Mouse (Mus musculus): ENCODE measurements at regions not wholly inside any gene's neighbourhood (a gene's known extent, or its start where the extent isn't known, plus 50 kb on each side); places are given as distances from the start of the nearest gene placed in this dataset.
A peak's percentile ranks its signal among the peaks of the same experiment; 100 is the strongest.

GRCm38 (mm10) chr10:83963232-83963760 lies 240.6 kb downstream of the 1500009L16Rik start:
- DNase-seq (ENCODE audit: low read depth, low spot score): no peak

GRCm38 (mm10) chr10:83963779-83964643 lies 241.3 kb downstream of the 1500009L16Rik start:
- peak; percentile 29 for DNase-seq (ENCODE audit: low read depth, low spot score)

GRCm38 (mm10) chr10:83964838-83965237 lies 242.2 kb downstream of the 1500009L16Rik start:
- no peak for DNase-seq (ENCODE audit: low read depth, low spot score)

GRCm38 (mm10) chr10:83970501-83970900 lies 247.8 kb downstream of the 1500009L16Rik start:
- DNase-seq (ENCODE audit: low read depth, low spot score): no peak

- DNase-seq (ENCODE audit: low read depth, low spot score): no peak
Measured at GRCm38 (mm10) chr10:83974548-83974947, 251.9 kb downstream of the 1500009L16Rik start.

GRCm38 (mm10) chr10:83976548-83976947 lies 253.9 kb downstream of the 1500009L16Rik start:
- no peak for DNase-seq (ENCODE audit: low read depth, low spot score)

GRCm38 (mm10) chr10:83979930-83980329 lies 257.3 kb downstream of the 1500009L16Rik start:
- DNase-seq (ENCODE audit: low read depth, low spot score): no peak

- no peak for DNase-seq (ENCODE audit: low read depth, low spot score)
Measured at GRCm38 (mm10) chr10:83984697-83985415, 262.2 kb downstream of the 1500009L16Rik start.

GRCm38 (mm10) chr10:83992577-83993305 lies 270.1 kb downstream of the 1500009L16Rik start:
- DNase-seq (ENCODE audit: low read depth, low spot score): peak; percentile 33

- no peak for DNase-seq (ENCODE audit: low read depth, low spot score)
Measured at GRCm38 (mm10) chr10:83995026-83995600, 272.4 kb downstream of the 1500009L16Rik start.

- DNase-seq (ENCODE audit: low read depth, low spot score): no peak
Measured at GRCm38 (mm10) chr10:83995913-83996312, 273.2 kb downstream of the 1500009L16Rik start.

- DNase-seq (ENCODE audit: low read depth, low spot score): no peak
Measured at GRCm38 (mm10) chr10:83996489-83996888, 273.8 kb downstream of the 1500009L16Rik start.

- DNase-seq (ENCODE audit: low read depth, low spot score): no peak
Measured at GRCm38 (mm10) chr10:84000436-84001208, 278.0 kb downstream of the 1500009L16Rik start.

GRCm38 (mm10) chr10:84002744-84003143 lies 280.1 kb downstream of the 1500009L16Rik start:
- DNase-seq (ENCODE audit: low read depth, low spot score): no peak

GRCm38 (mm10) chr10:84003601-84004149 lies 281.0 kb downstream of the 1500009L16Rik start:
- no peak for DNase-seq (ENCODE audit: low read depth, low spot score)

- DNase-seq (ENCODE audit: low read depth, low spot score): no peak
Measured at GRCm38 (mm10) chr10:84008923-84009322, 286.3 kb downstream of the 1500009L16Rik start.

- DNase-seq (ENCODE audit: low read depth, low spot score): peak; percentile 64
Measured at GRCm38 (mm10) chr10:84019381-84019780, 296.7 kb downstream of the 1500009L16Rik start.

- DNase-seq (ENCODE audit: low read depth, low spot score): peak; percentile 54
Measured at GRCm38 (mm10) chr10:84020023-84020620, 297.5 kb downstream of the 1500009L16Rik start.

- peak; percentile 56 for DNase-seq (ENCODE audit: low read depth, low spot score)
Measured at GRCm38 (mm10) chr10:84021167-84022120, 298.8 kb downstream of the 1500009L16Rik start.
